Mouse (Mus musculus) erythroblast, embryonic 14.5 days (primary cell): ENCODE data around the gene Fblim1.

Experiments
- GATA1 ChIP-seq: IDR thresholded peaks from 2 replicates; pipeline ENCODE4 v1.6.1; 2012; ENCODE audit warnings: low read length, inconsistent platforms, mixed read lengths
- TAL1 ChIP-seq: IDR thresholded peaks from 3 replicates; pipeline ENCODE4 v1.6.1; 2012; ENCODE audit warnings: low read length, inconsistent platforms, mixed read lengths

DNA sequence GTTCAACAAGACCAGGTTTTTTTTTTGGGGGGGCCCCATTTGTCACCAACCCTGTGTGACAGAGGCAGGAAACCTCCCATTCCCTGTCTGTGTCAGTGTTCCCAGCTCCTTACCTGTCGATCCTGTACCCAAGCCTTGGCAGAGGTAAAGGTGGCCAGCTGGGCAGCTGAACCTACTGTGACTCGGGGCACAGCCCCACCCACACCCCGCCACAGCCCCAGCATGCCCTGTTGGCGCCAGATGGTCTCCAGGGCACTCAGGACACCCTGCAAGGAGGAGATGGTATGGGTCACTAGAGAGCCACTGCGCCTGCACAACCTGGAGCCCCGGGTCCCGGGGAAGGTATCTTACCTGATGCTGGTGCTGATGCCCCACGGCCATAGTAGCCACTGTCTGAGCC is 16.2 kb upstream of the Fblim1 start:
- no peak for TF ChIP-seq GATA1
- TF ChIP-seq TAL1: no peak
